Mouse (Mus musculus): Measurements from ENCODE around the gene Lalba.

DNA sequence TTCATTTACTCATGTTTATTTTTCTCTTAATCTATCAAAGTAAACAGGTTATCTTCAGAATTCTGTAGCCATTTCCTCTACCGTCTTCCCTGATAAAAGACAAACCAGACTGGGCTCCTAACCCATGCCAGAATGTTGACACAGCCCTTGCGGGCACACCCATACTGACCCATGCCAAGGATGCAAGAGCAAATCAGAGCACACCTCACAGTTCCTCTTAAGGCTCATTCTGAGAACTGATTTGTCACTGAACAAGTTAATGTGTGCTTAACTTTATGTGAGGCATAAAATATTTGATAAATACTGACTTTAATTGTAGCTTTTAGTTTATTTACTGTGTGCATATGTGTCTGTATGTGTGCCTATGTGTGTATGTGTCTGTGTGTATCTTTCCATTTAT lies 8.8 kb upstream of the Lalba start:
- no peak for TF ChIP-seq CTCF (conservative IDR thresholded peaks at IDR 0.05 in 1 of 2, IDR thresholded peaks at IDR 0.05 in 1 of 2; ENCODE audit: low read depth in 2 of 2, low read length in 2 of 2)
- TF ChIP-seq TBP (conservative IDR thresholded peaks at IDR 0.05; ENCODE audit: low read depth, low read length), result no peak
- no peak for TF ChIP-seq RAD21 (IDR thresholded peaks at IDR 0.05; ENCODE audit: low read depth, low read length)
- TF ChIP-seq USF1 (IDR thresholded peaks at IDR 0.05; ENCODE audit: low read depth, low read length), result no peak
- TF ChIP-seq MAFK (IDR thresholded peaks at IDR 0.05; ENCODE audit: insufficient replicate concordance, low read length), result no peak
- TF ChIP-seq HCFC1 (IDR thresholded peaks at IDR 0.05; ENCODE audit: low read depth, low read length), result no peak
- TF ChIP-seq TCF12 (IDR thresholded peaks at IDR 0.05; ENCODE audit: low read depth, low read length), result no peak
- TF ChIP-seq ELF1 (IDR thresholded peaks at IDR 0.05; ENCODE audit: low read depth, low read length), result no peak
- TF ChIP-seq SIN3A (IDR thresholded peaks at IDR 0.05; ENCODE audit: low read length), result no peak
- TF ChIP-seq ZC3H11A (IDR thresholded peaks at IDR 0.05; ENCODE audit: low read depth, low read length), result no peak
- TF ChIP-seq POLR2A (IDR thresholded peaks at IDR 0.05; ENCODE audit: low read depth, low read length), result no peak
- no peak for TF ChIP-seq BHLHE40 (IDR thresholded peaks at IDR 0.05; ENCODE audit: low read depth, low read length)
- no peak for TF ChIP-seq MAX (IDR thresholded peaks at IDR 0.05; ENCODE audit: low read length)

All from CH12.LX (cell line).